Mouse (Mus musculus) frontal cortex, adult 2 months (tissue): Measurements from ENCODE around the gene Dlg5. TPM values are rescaled to one million over a fixed set of nuclear protein-coding genes. Genes with fewer than 3 reads are reported as not detected.

Experiments
- DNase-seq, 2 experiments: peaks; one replicate each; pipeline ENCODE4 v3.0.0; 2022; ENCODE audit warnings: low spot score in 1 of 2; ENCODE audit errors: extremely low spot score in 1 of 2
- polyA plus RNA-seq: library from polyadenylated mRNA; depleted of rRNA; stranded (reverse); fragments of >200 nt; gene quantifications from 2 replicates; pipeline ENCODE4 v1.2.3, GENCODE M21; 2012

Dlg5 gene
- polyA plus RNA-seq, 1 experiment: 29.8 TPM

- DNase-seq: peak; percentile 50 to 77
Observed at GRCm38 (mm10) chr14:24197865-24198264, 47.9 kb downstream of the Dlg5 start.

GRCm38 (mm10) chr14:24196947-24197346 is 48.8 kb downstream of the Dlg5 start:
- DNase-seq: no peak

DNA sequence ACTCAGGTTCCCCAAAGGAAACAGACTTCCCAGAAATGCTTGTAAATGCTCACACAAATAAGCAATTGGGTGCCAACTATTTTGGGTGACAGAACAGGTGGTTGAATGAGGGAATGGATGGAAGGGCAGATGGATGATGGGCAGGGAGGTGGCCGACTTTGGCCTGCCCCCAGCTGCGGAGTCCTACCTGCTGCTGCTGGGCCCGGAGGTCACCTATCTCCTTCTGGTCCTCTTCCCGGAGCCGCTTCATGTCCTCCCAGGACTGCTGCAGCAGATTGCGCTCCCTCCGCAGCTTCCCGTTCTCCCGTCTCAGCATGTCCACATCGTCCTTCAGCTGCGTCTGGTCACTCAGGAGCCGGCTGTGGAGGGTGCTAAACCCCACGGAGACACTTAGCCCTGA is 55.6 kb downstream of the Dlg5 start:
- DNase-seq: no peak

- no peak for DNase-seq
Observed at GRCm38 (mm10) chr14:24189598-24189997, 56.1 kb downstream of the Dlg5 start.

DNA sequence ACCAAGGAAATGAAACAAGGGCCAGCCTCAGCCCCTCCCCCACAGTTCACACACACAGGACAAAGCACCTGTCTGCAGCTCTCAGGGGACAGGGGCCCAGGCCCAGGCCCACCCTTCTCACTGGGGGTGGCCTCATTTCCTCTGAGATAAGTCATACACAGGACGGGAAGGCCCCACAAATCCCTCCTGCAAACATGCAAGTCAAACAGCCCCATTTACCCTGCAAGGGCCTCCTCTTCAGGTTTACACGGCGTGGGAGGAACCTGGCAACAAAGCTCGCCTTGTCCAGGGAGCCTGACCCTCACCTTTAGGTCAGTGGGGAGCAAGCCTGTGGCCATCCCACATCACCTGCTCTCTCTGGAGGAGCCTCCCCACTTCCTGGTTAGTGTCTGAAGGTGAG is 60.2 kb downstream of the Dlg5 start:
- DNase-seq: no peak

DNA sequence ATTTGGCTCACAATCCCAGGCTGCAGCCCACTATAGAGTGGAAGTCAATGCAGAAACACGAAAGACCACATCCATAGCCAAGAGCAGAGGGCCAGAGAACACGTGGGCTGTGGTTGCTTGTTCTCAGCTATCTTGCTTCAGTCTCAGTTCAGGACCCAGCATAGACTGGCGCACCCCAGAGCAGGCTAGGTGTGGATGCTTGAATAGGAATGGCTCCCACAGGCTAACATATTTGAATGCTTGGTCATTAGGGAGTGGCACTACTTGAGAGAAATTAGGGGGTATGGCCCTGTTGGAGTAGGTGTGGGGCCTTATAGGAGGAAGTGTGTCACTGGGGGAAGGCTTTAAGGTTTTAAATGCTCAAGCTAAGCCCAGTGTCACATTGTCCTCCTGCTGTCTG is 62.8 kb downstream of the Dlg5 start:
- DNase-seq: no peak

DNA sequence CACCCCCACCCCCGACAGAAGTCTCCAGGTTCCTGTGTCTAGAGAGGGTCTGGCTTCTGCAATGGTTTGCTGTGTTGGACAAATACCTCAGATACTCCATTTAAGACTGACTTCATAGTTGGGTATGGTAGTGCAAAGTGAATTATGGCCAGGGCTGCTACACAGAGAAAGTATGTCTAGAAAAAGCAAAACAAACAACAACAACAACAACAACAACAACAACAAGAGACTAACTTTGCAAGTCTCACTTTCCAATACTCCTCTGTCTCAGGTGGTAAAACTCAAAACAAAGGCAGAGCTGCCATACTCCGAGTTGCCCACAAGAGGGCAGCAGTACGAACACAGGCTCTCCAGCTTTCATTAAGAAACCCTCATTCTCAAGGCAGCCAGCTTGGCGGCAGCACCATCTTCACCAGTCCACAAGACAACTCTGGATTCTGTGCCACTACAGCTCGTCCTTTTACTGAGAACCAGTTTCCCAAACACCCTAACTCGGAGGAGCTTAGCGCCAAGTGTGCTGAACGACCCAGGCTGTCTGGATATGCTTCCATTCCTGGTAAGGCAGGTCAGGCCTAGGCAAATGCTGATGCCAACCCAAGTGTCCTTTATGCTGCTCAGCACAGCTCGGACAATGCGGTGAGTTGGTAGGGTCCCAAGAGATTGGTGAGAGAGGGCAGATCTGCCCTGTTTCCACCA is 63.8 kb downstream of the Dlg5 start:
- DNase-seq: peak; percentile 79 to 93

DNA sequence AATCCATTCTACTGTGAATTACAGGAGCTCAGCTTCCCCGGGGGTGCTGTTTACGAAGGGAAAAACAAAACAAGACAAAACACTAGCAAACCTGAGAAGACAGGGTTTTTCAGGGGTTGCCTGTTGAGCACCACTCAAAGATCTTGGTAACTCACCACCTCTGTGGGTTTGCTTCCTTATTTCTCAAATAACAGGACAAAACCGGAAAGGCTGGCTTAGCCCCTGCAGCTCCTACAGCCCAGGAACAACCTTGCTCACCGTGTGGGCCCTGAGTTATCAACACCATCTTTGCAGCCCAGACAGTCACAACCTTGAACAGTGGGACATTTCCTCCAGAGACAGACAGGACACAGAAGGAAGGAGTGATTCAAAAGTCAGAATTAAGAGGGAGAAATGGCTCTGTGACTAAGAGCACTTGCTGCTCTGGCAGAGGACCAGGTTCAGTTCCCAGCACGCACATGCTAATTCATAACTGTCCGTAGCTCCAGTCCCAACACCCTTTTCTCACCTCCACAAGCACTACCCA is 66.2 kb downstream of the Dlg5 start:
- DNase-seq: no peak

GRCm38 (mm10) chr14:24176609-24177008 is 69.1 kb downstream of the Dlg5 start:
- DNase-seq: no peak

DNA sequence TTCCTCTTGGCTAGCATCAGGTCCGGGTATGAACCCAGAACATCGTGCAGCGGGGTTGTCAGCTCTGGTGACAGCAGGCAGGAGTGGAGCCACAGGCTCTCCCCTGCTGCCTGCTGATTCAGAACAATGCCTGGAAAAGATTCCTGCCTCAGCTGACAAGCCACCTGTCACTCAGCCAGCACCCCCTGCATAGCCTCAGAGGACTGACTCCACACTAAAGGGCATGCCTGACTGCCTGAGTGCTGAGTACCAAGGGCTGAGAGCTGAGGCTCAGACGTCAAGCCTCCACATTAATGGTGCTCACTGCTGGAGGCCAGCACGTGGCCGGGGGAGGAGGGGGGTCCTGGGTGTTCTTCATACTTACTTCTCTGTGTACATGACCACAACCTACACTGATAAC is 72.4 kb downstream of the Dlg5 start:
- DNase-seq: no peak

- peak; percentile 24 to 71 for DNase-seq
Observed at GRCm38 (mm10) chr14:24171639-24172311, 73.9 kb downstream of the Dlg5 start.

DNA sequence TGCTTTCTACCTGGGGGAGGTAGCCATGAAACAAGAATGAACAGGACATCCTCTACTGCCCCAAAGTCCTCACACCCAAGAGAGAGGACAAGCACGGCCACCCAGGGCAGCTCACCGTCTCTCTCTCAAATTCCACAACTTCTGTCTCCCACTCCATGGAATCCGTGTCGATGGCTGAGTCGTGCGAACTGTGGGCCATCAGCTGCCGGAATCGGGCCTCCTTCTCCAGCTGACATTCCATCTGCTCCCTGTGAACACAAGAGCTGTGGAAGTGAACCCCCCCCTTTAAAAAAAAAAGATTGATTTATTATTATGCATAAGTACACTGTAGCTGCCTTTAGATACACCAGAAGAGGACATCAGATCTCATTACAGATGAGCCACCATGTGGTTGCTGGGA is 79.7 kb downstream of the Dlg5 start:
- peak in 1 of 2 experiments; percentile 48 for DNase-seq

DNA sequence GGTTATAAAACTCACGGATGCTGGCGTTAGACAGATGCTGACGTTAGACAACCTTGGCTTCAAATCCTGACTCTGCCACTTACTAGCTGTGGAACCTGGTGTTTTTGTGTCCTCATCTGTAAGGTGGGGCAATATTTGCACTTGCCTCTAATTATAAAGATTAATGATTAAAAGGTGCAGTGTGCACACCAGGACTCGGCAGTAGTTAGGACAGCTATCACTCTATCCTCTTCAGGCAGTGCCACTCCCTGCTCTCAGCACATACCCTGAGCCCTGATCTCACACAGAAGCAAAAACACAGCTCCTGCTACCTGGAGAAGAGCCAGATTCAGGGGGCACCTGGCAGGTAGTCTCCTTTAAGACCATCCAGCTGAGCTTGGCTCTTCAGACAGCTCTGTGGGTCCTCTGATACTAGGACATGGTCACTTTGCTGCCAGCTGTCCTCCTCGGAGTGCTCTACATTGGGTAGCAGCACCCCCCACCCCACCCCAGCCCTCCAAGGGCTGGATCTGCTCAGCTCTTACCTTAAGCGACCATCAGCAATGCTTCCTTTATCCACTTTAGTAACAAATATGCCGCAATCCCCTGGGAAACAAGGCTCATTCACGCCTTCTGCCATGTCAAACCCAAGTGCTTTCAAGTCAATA is 80.9 kb downstream of the Dlg5 start:
- DNase-seq: no peak

DNA sequence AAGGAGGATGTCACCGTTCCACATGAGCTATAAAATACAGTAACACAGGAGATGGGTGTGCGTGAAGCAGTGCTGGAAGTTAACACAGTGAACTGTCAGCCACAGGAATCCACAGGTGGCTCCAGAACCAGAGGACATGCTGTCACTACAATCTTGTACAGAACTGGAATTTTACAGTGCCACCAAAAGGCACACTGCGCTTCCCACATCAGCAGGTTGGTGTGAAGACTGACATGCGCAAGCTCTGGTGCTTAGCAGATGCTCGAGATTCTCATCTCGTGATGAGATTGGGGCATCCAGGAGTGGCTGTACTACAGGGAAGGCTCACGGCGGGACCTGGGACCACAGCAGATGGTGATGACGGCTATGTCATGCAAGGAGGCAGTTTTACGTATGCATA is 82.9 kb downstream of the Dlg5 start:
- DNase-seq: peak; percentile 31 to 32

- DNase-seq: no peak
Observed at GRCm38 (mm10) chr14:24148892-24149291, 96.8 kb downstream of the Dlg5 start.

DNA sequence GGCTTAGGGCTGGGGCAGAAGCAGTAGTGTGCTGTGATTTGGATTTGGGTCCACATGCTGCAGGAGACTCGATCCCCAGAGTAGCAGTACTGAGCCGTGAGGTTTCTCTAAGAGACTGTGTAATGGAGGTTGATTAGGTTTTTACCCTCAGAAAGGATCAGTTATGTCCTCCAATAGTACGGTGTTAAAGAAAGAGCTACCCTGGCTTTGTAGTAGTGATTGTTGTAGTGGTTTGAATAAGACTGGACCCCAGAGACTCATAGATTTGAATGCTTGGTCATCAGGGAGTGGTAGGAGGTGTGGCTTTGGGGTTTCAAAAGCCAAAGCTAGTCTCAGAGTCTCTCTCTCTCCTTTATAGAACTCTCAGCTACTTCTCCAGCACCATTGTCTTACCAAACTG is 100.9 kb downstream of the Dlg5 start:
- no peak for DNase-seq

DNA sequence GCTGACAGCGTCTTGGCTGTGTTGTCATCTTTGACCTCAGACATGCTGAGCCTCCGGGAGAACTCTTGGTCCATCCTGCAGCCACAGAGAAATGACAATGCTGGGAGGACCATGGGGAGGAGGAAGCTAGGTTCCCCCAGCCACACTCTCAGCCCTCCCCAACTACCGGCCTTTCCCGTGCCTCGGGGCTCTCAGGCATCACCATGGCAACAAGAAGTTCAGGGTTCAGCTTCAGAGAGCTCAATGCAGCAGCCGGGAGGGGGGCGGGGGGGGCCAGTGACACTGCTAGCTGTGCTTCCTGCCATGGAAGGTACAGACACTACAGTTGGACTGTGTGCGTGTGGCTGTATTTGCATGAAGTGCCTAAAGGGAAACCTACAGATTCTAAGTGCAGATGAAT is 101.3 kb downstream of the Dlg5 start:
- DNase-seq: no peak

- no peak for DNase-seq
Observed at GRCm38 (mm10) chr14:24142926-24143430, 102.7 kb downstream of the Dlg5 start.

DNA sequence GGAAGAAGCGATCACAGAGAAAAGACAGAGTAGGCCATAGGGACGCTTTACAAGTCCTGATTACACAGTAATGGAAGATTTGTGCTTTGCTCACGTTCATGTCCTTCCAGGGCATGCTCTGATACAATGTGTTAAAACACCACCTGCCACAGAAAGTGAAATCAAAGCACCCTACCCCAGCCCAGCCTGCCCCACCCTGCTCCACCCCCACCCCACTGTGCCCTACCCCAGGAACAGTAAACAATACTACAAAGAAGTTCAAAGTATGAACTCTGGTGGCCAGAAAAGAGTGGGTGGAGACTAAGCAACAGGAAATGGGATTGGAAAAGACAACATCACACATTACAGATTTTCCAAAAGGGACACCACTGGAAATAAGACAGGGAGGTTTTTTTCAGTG is 104.0 kb downstream of the Dlg5 start:
- no peak for DNase-seq

GRCm38 (mm10) chr14:24140297-24140812 is 105.4 kb downstream of the Dlg5 start:
- DNase-seq: no peak

DNA sequence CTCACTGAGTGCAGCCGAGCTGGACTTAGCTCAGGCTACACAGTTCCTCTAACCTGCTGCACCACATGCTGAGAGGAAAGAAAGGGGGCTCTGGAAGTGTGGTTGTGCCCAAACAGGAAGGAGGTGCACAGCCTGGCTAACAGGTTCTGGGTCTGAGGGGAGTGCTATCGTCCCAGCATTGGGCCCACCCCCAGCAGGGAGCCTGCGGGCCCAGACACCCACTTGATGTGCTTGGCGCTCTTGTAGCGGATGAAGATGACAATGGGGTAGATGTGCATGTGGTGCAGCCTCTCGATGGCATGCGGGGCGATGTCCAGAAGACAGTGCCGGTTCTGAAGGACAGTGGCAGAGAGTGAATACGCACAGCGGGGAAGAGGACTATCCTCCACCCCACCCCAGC is 108.8 kb downstream of the Dlg5 start:
- DNase-seq: no peak
